ENCODE assay signal across 8 mouse cellular contexts in the genomic region with DNA sequence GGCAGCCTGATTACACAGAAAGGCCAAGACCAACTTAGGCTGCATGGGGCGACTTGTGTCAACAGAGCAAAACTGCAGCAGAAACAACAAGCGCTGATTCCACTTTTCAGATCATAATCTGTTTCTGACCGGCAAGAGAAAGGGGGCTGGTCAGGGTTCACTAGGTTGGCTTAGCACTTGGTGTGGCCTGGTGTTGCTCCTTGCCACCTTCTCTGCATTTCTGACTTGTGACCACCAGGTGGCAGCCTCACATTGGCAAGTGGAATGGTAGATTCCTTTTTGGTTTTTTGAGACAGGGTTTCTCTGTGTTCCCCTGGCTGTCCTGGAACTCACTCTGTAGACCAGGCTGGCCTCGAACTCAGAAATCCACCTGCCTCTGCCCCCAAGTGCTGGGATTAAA. TPM values are rescaled to one million over a fixed set of nuclear protein-coding genes. Genes with fewer than 3 reads are reported as not detected.
A peak's percentile ranks its signal among the peaks of the same experiment; 100 is the strongest.
DNase-seq lines count a peak whose midpoint lies in the region; ATAC-seq and TF ChIP-seq lines count a peak whose summit lies in the region.

No protein-coding gene starts in this region.

- TF ChIP-seq CTCF in forebrain, postnatal 0 days (IDR thresholded peaks at IDR 0.05; ENCODE audit: low read depth) = peak; percentile 89

- intact Hi-C loops in left cerebral cortex, postnatal 4 days (cut with DNase I) = loop anchor here (2.0 to 10.0 kb wide), 2 partner anchors 178 to 612 kb away; no protein-coding TSS in a partner anchor

- H3K9me3 ChIP-seq in forebrain, postnatal 0 days (ENCODE audit: low read length) = no peaks in the 10 kb centered on the region

- H3K36me3 ChIP-seq in forebrain, postnatal 0 days (ENCODE audit: insufficient read depth) = no peaks in the 10 kb centered on the region

- H3K27me3 ChIP-seq in forebrain, postnatal 0 days (ENCODE audit: insufficient read depth, low read length) = no peaks in the 10 kb centered on the region

- peak; percentile 20 to 88 for DNase-seq in frontal cortex, adult 2 months (ENCODE audit: extremely low spot score in 1 of 2, low spot score in 1 of 2)
- DNase-seq in c-Kit-positive CD71-positive TER-119-negative erythroid progenitor cells, embryonic 14.5 days (ENCODE audit: low read depth) = peak; percentile 55
- DNase-seq in forebrain, postnatal 0 days = peak; percentile 82
- peak; percentile 83 for DNase-seq in kidney, adult 18-20 months
- peak; percentile 77 for DNase-seq in left cerebral cortex, postnatal 4 days
- peak; percentile 53 to 83 for DNase-seq in spleen, postnatal 10 days (ENCODE audit: low spot score in 2 of 2)

- H3K9ac ChIP-seq in forebrain, postnatal 0 days = no peak overlapping the region

- H3K4me1 ChIP-seq in forebrain, postnatal 0 days (ENCODE audit: insufficient read depth) = no peaks in the 10 kb centered on the region

- no peak for ATAC-seq in frontal cortex, adult (ENCODE audit: low TSS enrichment)
- ATAC-seq in forebrain, postnatal 0 days = peak; percentile 64
- peak; percentile 77 for ATAC-seq in monocyte, adult 5-6 weeks (replicated peaks; ENCODE audit: insufficient number of reproducible peaks, low FRiP score, low TSS enrichment, poor library complexity, severe bottlenecking)

- no peak overlapping the region for H3K27ac ChIP-seq in forebrain, postnatal 0 days (ENCODE audit: low read depth, low read length)

- no peak overlapping the region for H3K4me2 ChIP-seq in forebrain, postnatal 0 days (ENCODE audit: low read depth)

- WGBS in forebrain, postnatal 0 days = 34% methylated on average over 4 of the region's 4 CpGs

- no peak overlapping the region for H3K4me3 ChIP-seq in forebrain, postnatal 0 days (ENCODE audit: low read depth, low read length)

RNA-seq across cellular contexts. Expression of gene Slc28a1, which starts 47.7 kb away (rescaled TPM):
- polyA plus RNA-seq in frontal cortex, adult 2 months (2012; rRNA removed) = 0.34 and 0.42 TPM in 2 replicates
- total RNA-seq in forebrain, postnatal 0 days (2014; rRNA removed) = 0.48 TPM in 1 of 2 replicates, not detected in the other
- 0.12 TPM in 1 of 2 replicates, not detected in the other for polyA plus RNA-seq in forebrain, postnatal 0 days (2015; fragmentation: Nextera tagmentation; extraction: Ambion mirVana)
- under 1 TPM in 1 of 2 experiments, not detected in 1; 0.12 TPM for total RNA-seq in left cerebral cortex, postnatal 4 days (2021)
- not detected in 3 replicates for total RNA-seq in monocyte, adult 5-6 weeks (2017)

RNA-seq across cellular contexts. Expression of gene Pde8a, which starts 51.1 kb away (rescaled TPM):
- polyA plus RNA-seq in frontal cortex, adult 2 months (2012; rRNA removed) = 9.5 and 10.0 TPM in 2 replicates
- 2.3 and 2.7 TPM in 2 replicates for total RNA-seq in forebrain, postnatal 0 days (2014; rRNA removed)
- polyA plus RNA-seq in forebrain, postnatal 0 days (2015; fragmentation: Nextera tagmentation; extraction: Ambion mirVana) = 1.0 and 1.1 TPM in 2 replicates
- total RNA-seq in left cerebral cortex, postnatal 4 days (2021) = 1 to 10 TPM; 2.4 to 4.5 TPM
- 7.0 to 20.0 TPM (median 11.4 TPM) in 3 replicates for total RNA-seq in monocyte, adult 5-6 weeks (2017)
